Mouse (Mus musculus): ENCODE results near the gene Rnd1.

The Rnd1 gene

GRCm38 (mm10) chr15:98676940-98677728 is at the start of gene Rnd1:
Gene Rnd1 (minus strand): TSS chr15:98677461.
- peak; percentile 91 for DNase-seq (ENCODE audit: low read depth)

- no peak for DNase-seq (ENCODE audit: low read depth)
Observed at GRCm38 (mm10) chr15:98726746-98727145, 49.5 kb upstream of the Rnd1 start.

- DNase-seq (ENCODE audit: low read depth): no peak
Observed at GRCm38 (mm10) chr15:98726079-98726478, 48.8 kb upstream of the Rnd1 start.

GRCm38 (mm10) chr15:98724441-98724840 is 47.2 kb upstream of the Rnd1 start:
- DNase-seq (ENCODE audit: low read depth): no peak

- DNase-seq (ENCODE audit: low read depth): no peak
Observed at GRCm38 (mm10) chr15:98722854-98723253, 45.6 kb upstream of the Rnd1 start.

GRCm38 (mm10) chr15:98722191-98722590 is 44.9 kb upstream of the Rnd1 start:
- no peak for DNase-seq (ENCODE audit: low read depth)

- no peak for DNase-seq (ENCODE audit: low read depth)
Observed at GRCm38 (mm10) chr15:98717301-98717700, 40.0 kb upstream of the Rnd1 start.

- DNase-seq (ENCODE audit: low read depth): peak; percentile 87
Observed at GRCm38 (mm10) chr15:98714230-98714652, 37.0 kb upstream of the Rnd1 start.

- peak; percentile 71 for DNase-seq (ENCODE audit: low read depth)
Observed at GRCm38 (mm10) chr15:98710442-98710841, 33.2 kb upstream of the Rnd1 start.

GRCm38 (mm10) chr15:98707766-98708372 is 30.6 kb upstream of the Rnd1 start, which contains the start of gene Ccdc65:
Gene Ccdc65 (plus strand): TSS chr15:98708207.
- peak; percentile 91 for DNase-seq (ENCODE audit: low read depth)

- DNase-seq (ENCODE audit: low read depth): no peak
Observed at GRCm38 (mm10) chr15:98704312-98704711, 27.1 kb upstream of the Rnd1 start.

GRCm38 (mm10) chr15:98699190-98700105 is 22.2 kb upstream of the Rnd1 start:
- DNase-seq (ENCODE audit: low read depth): peak; percentile 93

- DNase-seq (ENCODE audit: low read depth): no peak
Observed at GRCm38 (mm10) chr15:98696216-98696615, 19.0 kb upstream of the Rnd1 start.

- DNase-seq (ENCODE audit: low read depth): no peak
Observed at GRCm38 (mm10) chr15:98695726-98696125, 18.5 kb upstream of the Rnd1 start.

- peak; percentile 76 for DNase-seq (ENCODE audit: low read depth)
Observed at GRCm38 (mm10) chr15:98692171-98692715, 15.0 kb upstream of the Rnd1 start.

GRCm38 (mm10) chr15:98691486-98692147 is 14.4 kb upstream of the Rnd1 start:
- DNase-seq (ENCODE audit: low read depth): no peak

- no peak for DNase-seq (ENCODE audit: low read depth)
Observed at GRCm38 (mm10) chr15:98689682-98690081, 12.4 kb upstream of the Rnd1 start.

- DNase-seq (ENCODE audit: low read depth): peak; percentile 34
Observed at GRCm38 (mm10) chr15:98685926-98686325, 8.7 kb upstream of the Rnd1 start.

- no peak for DNase-seq (ENCODE audit: low read depth)
Observed at GRCm38 (mm10) chr15:98683746-98684145, 6.5 kb upstream of the Rnd1 start.

GRCm38 (mm10) chr15:98683177-98683576 is 5.9 kb upstream of the Rnd1 start:
- DNase-seq (ENCODE audit: low read depth): peak; percentile 85

GRCm38 (mm10) chr15:98681633-98682032 is 4.4 kb upstream of the Rnd1 start:
- no peak for DNase-seq (ENCODE audit: low read depth)

Measured in NIH3T3 (cell line).